Mouse (Mus musculus): Measurements from ENCODE around the gene Evl.

DNA sequence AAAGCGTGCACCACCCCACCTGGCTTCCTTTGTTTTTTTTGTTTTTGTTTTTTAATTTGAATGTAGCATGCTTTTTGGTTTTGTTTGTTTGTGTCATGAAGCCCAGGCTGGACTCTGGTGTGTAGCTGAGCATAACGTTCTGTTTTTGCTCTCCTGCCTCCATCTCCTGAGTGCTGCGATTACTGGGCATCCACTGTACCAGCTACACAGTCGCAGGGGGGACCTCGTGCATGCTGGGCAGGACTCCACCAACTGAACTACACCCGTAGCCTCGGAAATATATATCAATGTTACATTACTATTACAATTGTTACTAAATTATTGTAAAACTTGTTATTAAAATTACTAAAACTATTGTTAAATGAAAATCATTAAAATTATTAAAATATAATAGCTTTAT lies 183.3 kb downstream of the Evl start:
- TF ChIP-seq POLR2A (IDR thresholded peaks at IDR 0.05; ENCODE audit: insufficient read length, low read depth), result no peak
- TF ChIP-seq TCF3 (IDR thresholded peaks at IDR 0.05; ENCODE audit: insufficient read length, low read depth), result no peak
- TF ChIP-seq SRF (IDR thresholded peaks at IDR 0.05; ENCODE audit: control insufficient read depth, insufficient read length, low read depth), result no peak
- no peak for TF ChIP-seq REST (IDR thresholded peaks at IDR 0.05; ENCODE audit: insufficient read depth, insufficient read length)
- no peak for TF ChIP-seq CEBPB (IDR thresholded peaks at IDR 0.05; ENCODE audit: insufficient read depth, poor library complexity, severe bottlenecking)
- TF ChIP-seq TCF12 (IDR thresholded peaks at IDR 0.05; ENCODE audit: insufficient read depth, poor library complexity, severe bottlenecking), result no peak
- no peak for TF ChIP-seq USF1 (IDR thresholded peaks at IDR 0.05; ENCODE audit: low read depth)
- no peak for TF ChIP-seq MYOG (IDR thresholded peaks at IDR 0.05; ENCODE audit: control insufficient read depth in 1 of 3, insufficient read depth in 1 of 3, insufficient read length in 2 of 3, low read depth in 2 of 3)
